Mouse (Mus musculus) brain, embryonic 14.5 days (tissue): Measurements from ENCODE around the gene Btbd19.

Source experiments
- CTCF ChIP-seq: fragments of 200-500 bp; IDR thresholded peaks from 2 replicates; pipeline ENCODE4 v1.5.1; 2012; ENCODE audit warnings: inconsistent platforms, mild to moderate bottlenecking, moderate library complexity, borderline replicate concordance; ENCODE audit not compliant: insufficient read depth, insufficient read length; ENCODE audit errors: extremely low read depth
- POLR2A ChIP-seq: fragments of 200-500 bp; IDR thresholded peaks from 2 replicates; pipeline ENCODE4 v1.6.1; 2012; ENCODE audit warnings: mild to moderate bottlenecking, inconsistent platforms, borderline replicate concordance; ENCODE audit not compliant: poor library complexity, insufficient read depth, insufficient read length, severe bottlenecking; ENCODE audit errors: extremely low read depth

DNA sequence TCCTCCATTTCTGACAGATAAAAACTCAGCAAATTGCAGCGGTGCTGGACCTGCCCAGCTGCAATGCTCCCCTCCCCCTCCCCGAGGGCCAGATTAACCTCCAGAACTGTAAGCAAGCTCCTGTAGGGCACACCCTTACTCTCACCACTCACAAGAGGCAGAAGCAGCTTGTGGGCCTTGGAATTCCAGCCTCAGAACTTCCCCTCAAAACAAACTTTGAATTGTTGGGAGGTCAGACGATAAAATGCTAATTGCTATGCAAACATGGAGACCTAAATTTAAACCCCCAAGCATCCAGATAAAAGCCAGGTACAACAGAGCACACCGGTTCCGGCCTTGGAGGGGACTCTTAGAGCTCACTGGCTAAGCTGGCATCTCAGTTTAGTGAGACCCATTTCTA is 27.2 kb upstream of the Btbd19 start:
- TF ChIP-seq CTCF, result no peak
- no peak for TF ChIP-seq POLR2A
